Mouse (Mus musculus) neural tube, embryonic 10.5 days (tissue): ENCODE data around the gene Cbr1.
A peak's percentile ranks its signal among the peaks of the same experiment; 100 is the strongest.
"Not testable (repeated sequence)": the region's sequence is repeated elsewhere in the genome, so short reads cannot be mapped to it uniquely, and the experiment has no call there.

Experiments used
- DNase-seq: peaks from one replicate; pipeline ENCODE4 v3.0.0-alpha.2; 2017; ENCODE audit warnings: low spot score; ENCODE audit errors: extremely low spot score

Cbr1 gene

DNA sequence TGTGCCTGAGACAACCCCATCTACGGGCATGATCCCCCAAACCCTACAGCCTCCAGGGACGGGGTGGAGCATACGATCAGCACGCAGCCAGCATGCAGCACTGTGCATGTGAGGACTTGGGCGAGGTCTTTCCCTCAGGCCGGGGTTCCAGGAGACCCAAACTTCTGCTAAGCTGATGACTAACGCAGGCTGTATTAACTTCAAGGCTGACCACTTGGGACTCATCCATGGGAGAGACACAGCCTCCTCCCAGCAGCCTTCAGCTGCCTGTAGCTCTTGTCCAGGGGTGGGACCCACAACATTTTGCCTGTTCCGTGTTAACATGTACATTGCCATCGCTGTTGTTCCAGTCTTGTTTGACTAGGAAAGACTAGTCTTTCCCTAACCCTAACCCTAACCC is 8.1 kb upstream of the Cbr1 start:
- no peak for DNase-seq

DNA sequence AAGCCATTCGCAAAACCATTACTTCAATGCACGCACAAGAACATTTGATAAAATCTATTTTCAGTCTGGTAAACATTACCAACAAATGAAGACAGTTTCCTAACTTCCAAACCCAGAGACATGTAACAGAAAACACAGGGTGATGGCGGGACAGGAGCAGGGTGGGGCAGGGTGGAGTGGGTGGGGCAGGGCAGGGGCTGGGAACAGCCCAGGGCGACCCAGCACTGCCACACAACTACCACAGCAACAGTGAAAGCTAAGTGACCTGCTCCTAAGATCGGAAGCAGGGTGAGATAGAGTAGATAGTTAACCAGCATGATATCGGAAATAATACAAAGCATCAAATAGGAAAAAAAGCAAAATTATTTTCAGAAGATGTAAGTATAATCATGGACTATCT is 6.2 kb upstream of the Cbr1 start:
- DNase-seq, result no peak

DNA sequence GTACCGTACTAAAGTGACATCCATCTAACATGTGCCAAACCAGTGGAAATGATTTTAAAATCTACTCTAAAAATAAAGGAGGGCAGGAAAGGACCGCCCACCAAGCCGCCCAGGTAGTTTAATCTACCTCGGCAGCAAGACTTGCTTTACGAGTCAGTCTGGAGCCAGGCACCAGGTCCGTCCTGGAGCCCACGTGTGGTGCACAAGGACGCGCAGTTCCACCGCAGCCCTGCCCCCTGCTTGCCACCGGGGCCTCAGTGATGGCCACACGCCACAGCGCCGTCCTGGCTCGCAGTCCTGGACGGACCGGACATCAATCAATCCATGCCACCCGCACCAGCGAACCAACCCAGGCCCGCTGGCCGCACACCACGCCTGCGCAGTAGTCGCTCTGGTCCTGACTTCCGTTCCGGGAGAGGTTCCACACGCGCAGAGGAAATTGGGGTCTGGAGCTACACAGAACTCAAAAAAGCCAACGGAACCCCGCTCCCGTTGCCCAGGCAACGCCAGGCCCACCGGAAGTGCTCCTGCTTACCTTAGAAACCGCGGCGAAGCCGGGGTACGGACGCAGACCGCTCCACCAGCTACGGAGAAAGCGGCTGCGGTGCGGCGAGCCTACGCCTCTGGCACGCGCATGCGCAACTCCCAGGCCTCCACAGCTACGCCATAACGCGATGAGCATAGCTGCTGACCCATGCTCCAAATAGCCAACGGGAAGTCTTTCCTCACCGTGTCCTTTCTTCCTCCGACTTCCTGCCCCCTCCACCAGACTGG is 2.0 kb upstream of the Cbr1 start, which contains the start of gene Setd4:
TSS of gene Setd4 (minus strand) at position 625 of the 774 bp plus-strand sequence.
- DNase-seq, result peak; percentile 95

- DNase-seq, result peak; percentile 30
These were observed 1.1 kb upstream of the Cbr1 start for GRCm38 (mm10) chr16:93604481-93604969.

DNA sequence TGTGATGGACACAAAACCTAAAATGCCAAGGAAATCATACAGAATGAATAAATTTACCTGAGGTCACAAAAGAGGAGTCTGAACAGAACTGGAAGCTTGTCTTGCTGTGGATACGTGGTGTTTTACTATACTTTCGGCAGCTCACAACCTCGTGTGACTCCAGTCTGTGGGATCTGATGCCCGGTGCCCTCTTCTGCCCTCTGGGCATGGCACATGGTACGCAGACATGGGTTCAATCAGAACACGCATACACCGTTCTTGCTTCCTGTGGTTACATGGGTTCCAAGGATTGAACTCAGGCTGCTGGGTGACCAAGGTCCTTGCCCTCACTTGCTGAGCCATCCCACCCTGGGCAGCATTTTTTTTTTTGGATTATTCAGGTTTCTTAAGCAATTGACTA is 493 bp downstream of the Cbr1 start:
- DNase-seq, result no peak

DNA sequence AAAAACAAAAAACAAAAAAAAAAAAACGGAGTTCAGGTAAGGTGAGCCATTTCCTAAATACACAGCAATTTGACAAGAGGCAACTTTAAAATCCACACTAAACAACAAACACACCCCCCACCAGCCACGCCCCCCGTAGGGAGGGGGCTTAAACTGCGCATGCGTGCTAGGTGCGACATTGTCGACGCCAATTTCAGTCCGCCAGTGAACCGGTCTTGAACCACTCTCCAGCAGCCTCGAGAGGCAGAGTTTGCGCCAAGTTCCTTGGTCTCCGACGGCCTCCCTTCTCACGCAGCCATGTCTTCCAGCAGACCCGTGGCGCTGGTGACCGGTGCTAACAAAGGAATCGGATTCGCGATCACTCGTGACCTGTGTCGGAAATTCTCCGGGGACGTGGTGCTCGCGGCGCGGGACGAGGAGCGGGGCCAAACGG is 2.0 kb downstream of the Cbr1 start:
- DNase-seq, result peak; percentile 83

GRCm38 (mm10) chr16:93608731-93609130 is 3.1 kb downstream of the Cbr1 start:
- no peak for DNase-seq

DNA sequence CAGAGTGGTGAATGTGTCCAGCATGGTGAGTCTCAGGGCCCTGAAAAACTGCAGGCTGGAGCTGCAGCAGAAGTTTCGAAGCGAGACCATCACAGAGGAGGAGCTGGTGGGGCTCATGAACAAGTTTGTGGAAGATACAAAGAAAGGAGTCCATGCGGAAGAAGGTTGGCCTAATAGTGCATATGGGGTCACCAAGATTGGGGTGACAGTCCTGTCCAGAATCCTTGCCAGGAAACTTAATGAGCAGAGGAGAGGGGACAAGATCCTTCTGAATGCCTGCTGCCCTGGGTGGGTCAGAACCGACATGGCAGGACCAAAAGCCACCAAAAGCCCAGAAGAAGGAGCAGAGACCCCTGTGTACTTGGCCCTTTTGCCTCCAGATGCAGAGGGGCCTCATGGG is 4.1 kb downstream of the Cbr1 start:
- DNase-seq, result no peak

- DNase-seq, result no peak
These were observed 5.3 kb downstream of the Cbr1 start for GRCm38 (mm10) chr16:93610961-93611360.

DNA sequence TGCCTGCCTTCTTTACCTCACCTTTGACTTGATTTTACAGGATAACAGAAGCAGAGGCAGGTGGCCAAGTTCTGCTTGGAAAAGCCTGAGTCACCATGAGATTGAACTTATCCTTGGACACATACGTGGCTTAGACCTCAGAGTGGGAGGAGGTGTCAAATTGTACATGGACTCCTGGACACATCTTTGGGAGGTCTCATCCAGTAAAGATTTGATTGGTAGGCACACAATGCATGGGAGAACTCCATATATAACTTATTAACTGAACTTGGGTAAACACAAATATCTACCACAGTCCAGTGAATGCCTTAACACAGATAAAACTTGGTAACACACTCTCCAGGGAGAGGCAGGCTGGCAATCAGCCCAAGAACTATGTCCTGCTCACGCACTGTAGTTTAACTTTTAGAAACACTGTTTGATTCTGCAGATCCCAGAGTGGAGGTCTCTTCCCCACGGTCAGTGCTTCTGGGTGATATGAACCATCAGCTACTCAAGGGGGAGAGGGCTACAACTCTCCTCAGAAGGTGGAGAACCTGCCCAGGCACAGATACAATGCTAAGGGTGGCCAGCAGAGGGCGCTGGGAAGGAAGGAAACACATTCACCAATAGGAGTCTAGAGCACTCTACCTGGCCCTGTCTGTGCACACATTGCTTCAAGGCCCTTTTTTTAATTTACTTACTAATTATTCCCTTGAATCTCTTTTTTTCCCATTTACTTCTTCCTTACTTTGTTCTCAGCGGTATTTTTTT is 9.6 kb downstream of the Cbr1 start:
- DNase-seq, result peak; percentile 68

GRCm38 (mm10) chr16:93623759-93624158 is 18.1 kb downstream of the Cbr1 start:
- not testable (repeated sequence) for DNase-seq

DNA sequence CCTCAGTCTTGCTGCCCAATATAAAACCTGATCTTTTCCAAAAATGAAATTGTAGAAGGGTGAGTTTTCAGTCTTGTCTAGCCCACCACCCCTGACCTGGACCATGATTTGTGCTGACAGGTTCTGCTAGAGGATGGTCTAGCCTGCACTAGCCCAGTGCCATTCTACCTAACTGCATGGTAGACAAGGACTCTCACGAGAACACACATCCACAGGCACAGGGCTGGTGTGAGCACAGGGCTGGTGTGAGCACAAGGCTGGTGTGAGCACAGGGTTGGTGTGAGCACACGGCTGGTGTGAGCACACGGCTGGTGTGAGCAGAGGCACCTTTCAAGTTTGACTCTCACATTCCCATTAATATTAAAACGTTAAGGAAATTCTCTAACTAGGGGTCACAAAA is 19.0 kb downstream of the Cbr1 start:
- DNase-seq, result no peak

DNA sequence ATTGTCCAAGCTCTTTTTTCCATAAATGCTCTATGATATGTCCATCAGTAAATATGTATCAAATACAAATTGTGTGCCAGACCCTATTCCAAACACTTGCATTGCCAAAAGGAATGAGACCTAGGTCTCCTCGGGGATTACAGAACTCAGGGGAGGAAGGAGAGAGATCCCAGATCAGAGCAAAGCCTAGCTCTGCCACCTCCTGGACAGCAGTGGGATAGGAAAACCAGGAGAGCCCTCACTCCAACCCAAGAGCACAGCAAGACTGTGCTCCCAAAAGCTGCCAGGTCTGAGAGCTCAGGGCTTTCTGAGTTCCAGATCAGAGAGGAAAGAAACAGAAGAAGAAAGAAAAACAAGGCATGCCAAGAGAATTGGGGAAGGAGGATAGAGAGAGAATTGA is 21.1 kb downstream of the Cbr1 start:
- no peak for DNase-seq

DNA sequence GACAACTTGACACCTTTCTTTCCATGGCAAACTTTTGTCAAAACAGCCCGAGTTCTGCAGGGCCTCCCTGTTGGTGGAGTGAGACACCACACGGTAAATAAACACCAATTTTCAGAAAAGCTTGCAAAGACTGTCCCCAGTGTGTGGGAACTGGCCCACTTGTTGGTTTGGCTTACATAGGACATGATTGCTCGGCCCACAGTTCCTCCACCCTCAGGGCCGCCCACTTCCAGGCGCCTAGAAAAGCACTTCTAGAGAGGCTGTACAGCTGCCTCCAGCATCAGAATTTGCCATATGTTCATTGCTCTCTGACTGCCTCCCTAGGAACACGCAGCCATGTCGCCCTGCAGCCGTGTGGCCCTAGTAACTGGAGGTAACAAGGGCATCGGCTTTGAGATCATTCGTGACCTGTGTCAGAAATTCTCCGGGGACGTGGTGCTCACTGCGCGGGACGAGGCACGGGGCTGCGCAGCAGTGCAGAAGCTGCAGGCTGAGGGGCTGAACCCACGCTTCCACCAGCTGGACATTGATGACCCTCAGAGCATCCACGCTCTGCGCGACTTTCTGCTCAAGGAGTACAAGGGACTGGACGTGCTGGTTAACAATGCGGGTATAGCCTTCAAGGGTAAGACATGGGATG is 22.2 kb downstream of the Cbr1 start, which contains the start of gene Gm5678:
TSS of gene Gm5678 (plus strand) at position 337 of the 640 bp plus-strand sequence.
- no peak for DNase-seq

GRCm38 (mm10) chr16:93644006-93644405 is 38.4 kb downstream of the Cbr1 start:
- DNase-seq, result no peak

GRCm38 (mm10) chr16:93648441-93649183 is 43.0 kb downstream of the Cbr1 start:
- DNase-seq, result no peak
